Mouse (Mus musculus) limb, embryonic 13.5 days (tissue): ENCODE measurements around the gene Rnf7. TPM values are rescaled to one million over a fixed set of nuclear protein-coding genes. Genes with fewer than 3 reads are reported as not detected.
"Not testable (repeated sequence)": the region's sequence is repeated elsewhere in the genome, so short reads cannot be mapped to it uniquely, and the experiment has no call there.

Experiments used
- ATAC-seq: fragments of 200-750 bp; cut with Nextera tagmentation; 2 replicates; pipeline ENCODE4 v1.8.0; 2017; ENCODE audit warnings: low read depth, moderate number of reproducible peaks, moderate TSS enrichment; ENCODE audit not compliant: low FRiP score
- H3K27ac ChIP-seq: fragments of 300-500 bp; sonication (generic); 2 replicates; pipeline ENCODE4 v1.5.1; 2015; ENCODE audit warnings: inconsistent platforms, mild to moderate bottlenecking, moderate library complexity
- H3K27me3 ChIP-seq: fragments of 300-500 bp; sonication (generic); 2 replicates; pipeline ENCODE4 v1.6.1; 2015; ENCODE audit warnings: mild to moderate bottlenecking, inconsistent platforms
- H3K36me3 ChIP-seq: fragments of 300-500 bp; sonication (generic); 2 replicates; pipeline ENCODE4 v1.6.1; 2015; ENCODE audit warnings: inconsistent platforms, mild to moderate bottlenecking, moderate library complexity
- H3K4me1 ChIP-seq: fragments of 300-500 bp; sonication (generic); 2 replicates; pipeline ENCODE4 v1.6.1; 2015; ENCODE audit warnings: inconsistent platforms
- H3K4me2 ChIP-seq: fragments of 300-500 bp; sonication (generic); replicated peaks from 2 replicates; pipeline ENCODE4 v1.6.1; 2015; ENCODE audit warnings: inconsistent platforms, mild to moderate bottlenecking, moderate library complexity
- H3K4me3 ChIP-seq: fragments of 300-500 bp; sonication (generic); 2 replicates; pipeline ENCODE4 v1.5.1; 2015; ENCODE audit warnings: moderate library complexity, mild to moderate bottlenecking, inconsistent platforms
- H3K9ac ChIP-seq: fragments of 300-500 bp; sonication (generic); 2 replicates; pipeline ENCODE4 v1.6.1; 2015; ENCODE audit warnings: mild to moderate bottlenecking, inconsistent platforms
- H3K9me3 ChIP-seq: fragments of 300-500 bp; sonication (generic); 2 replicates; pipeline ENCODE4 v1.6.1; 2016; ENCODE audit warnings: inconsistent platforms
- WGBS: fragments of 180-500 bp; shearing (Covaris S2); methylation state at CpG from one replicate; pipeline ENCODE4 v1.1.7; 2015; 5-methylcytosine and 5-hydroxymethylcytosine counted together
- polyA plus RNA-seq: library from polyadenylated mRNA; unstranded; fragments of >200 nt; fragmentation: Nextera tagmentation; extraction: Ambion mirVana; gene quantifications from 2 replicates; pipeline ENCODE4 v1.2.1, GENCODE M21; 2015

Gene Rnf7
- polyA plus RNA-seq, 1 experiment from 2014 or later = 246 TPM

DNA sequence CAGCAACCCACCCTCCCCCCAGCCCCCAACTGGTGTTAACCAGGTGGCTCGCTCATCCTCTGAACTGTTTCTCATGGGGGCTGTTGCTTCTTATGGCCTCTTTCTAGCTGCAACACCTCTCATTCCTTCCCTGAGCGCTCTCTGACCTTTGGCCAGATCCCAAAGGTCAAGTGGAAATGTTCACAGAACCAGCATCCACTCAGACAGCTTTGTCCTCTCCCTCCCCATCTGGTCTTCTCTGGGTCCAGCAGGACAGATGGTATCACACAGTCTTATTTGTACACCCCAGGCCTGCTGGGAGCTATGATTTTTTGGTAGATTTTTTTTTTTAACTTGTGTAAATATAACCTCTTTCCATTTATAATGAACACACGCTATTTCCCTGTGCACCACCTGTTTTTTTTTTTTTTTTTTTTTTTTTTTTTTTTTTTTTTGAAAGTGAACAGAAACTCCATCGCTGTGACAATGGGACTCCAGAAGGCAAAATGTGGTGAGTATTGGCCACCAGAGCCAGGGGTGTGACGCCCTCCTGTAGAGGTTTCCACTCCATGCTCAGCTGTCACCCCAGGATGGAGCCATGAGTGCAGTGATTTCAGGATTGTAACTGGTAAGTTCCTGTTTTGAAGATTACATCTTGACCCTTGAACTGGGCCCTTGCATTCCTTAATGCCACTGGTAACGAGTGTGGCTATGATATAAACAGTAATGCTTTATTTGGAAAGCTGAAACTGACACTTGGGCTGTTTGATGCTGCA is 24.6 kb upstream of the Rnf7 start:
- Histone ChIP-seq H3K27ac (no peak overlapping the region; the same call in 1 of the 2 replicates), H3K4me1 (peaks cover 19% of the 10 kb centered on the region), H3K4me3 (no peak overlapping the region), H3K4me2 (no peak overlapping the region), H3K27me3 (no peaks in the 10 kb centered on the region), H3K9me3 (peaks cover 10% of the 10 kb centered on the region; the same call in 1 of the 2 replicates), H3K36me3 (no peaks in the 10 kb centered on the region), H3K9ac (no peak overlapping the region)
- ATAC-seq = no peak
- 68% methylated on average over 6 of the region's 6 CpGs for WGBS

DNA sequence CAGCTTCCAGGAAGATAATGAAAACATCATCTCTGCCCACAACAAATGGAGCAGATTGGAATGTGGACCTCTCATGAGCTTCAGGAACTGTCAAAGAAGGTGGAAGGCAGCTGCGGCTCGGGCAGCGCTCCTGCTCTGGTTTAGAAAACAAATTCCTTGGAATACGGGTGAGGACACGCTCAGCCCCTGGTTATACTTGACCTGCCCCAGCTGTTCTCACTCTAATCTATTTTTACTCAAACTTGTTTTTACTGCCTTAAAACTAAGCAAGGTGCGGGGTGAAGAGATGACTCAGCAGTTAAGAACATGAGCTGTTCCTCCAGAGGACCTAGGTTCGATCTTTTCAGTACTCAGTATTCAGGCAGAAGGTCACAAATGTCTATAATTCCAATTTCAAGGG is 22.7 kb upstream of the Rnf7 start:
- no peak overlapping the region for H3K9ac ChIP-seq
- H3K4me3 ChIP-seq = no peak overlapping the region
- ATAC-seq = no peak
- H3K4me1 ChIP-seq = peaks cover 18% of the 10 kb centered on the region
- no peaks in the 10 kb centered on the region for H3K27me3 ChIP-seq
- H3K4me2 ChIP-seq = no peak overlapping the region
- H3K36me3 ChIP-seq = no peaks in the 10 kb centered on the region
- WGBS = 58% methylated on average over 7 of the region's 7 CpGs
- peaks cover 10% of the 10 kb centered on the region; the same call in 1 of the 2 replicates for H3K9me3 ChIP-seq
- no peak overlapping the region; the same call in 1 of the 2 replicates for H3K27ac ChIP-seq

DNA sequence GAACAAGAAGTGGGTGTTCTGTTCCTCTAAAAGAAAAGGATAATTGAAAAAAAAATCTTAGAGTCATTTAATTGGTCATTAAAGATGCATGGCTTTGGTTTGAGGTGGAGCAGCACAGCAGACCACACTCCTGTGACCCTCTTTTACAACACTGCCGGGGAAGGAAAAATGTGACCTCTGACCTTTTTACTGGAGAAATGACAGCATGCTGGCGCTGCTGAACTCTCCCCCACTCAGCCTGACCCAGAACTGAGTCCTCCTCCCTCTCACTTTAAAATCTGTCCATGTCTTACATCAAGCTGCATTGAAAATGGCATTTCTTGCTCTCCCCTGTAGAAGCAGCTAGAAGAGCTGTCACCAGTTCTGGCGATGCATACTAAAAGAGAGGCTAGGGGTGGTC is 14.7 kb upstream of the Rnf7 start:
- no peak overlapping the region for H3K9ac ChIP-seq
- no peaks in the 10 kb centered on the region for H3K9me3 ChIP-seq
- 7% methylated on average over 3 of the region's 3 CpGs for WGBS
- ATAC-seq = peak; percentile 54
- H3K36me3 ChIP-seq = no peaks in the 10 kb centered on the region
- peaks cover 13% of the 10 kb centered on the region for H3K4me1 ChIP-seq
- H3K27ac ChIP-seq = no peak overlapping the region
- H3K4me3 ChIP-seq = 0 out of 2 replicates have a peak overlapping the region, but pooled peaks have one; percentile 22
- no peaks in the 10 kb centered on the region for H3K27me3 ChIP-seq
- peak overlapping the region; percentile 55 for H3K4me2 ChIP-seq

DNA sequence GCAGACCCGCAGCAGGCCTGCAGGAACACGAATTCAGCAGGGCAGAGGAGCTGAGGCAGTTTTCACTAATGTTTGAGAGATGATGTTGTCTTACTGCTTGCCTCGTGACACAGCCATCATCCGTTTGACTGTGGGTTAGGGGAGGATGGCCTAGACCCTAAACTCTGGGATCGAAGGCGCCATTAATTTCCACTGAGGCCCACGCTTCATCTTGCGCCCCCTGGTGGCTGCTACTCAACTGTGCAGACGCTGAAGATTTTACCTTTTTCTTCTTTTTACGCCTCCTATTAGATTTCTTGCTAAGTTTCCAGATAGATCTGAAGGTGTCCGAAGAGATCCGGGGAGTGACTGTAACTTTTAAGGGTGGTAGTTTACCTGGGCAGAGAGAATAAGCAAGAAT is 13.3 kb upstream of the Rnf7 start:
- peaks cover 13% of the 10 kb centered on the region for H3K4me1 ChIP-seq
- ATAC-seq = no peak
- WGBS = 42% methylated on average over 12 of the region's 12 CpGs
- no peak overlapping the region for H3K27ac ChIP-seq
- no peaks in the 10 kb centered on the region for H3K9me3 ChIP-seq
- no peaks in the 10 kb centered on the region for H3K36me3 ChIP-seq
- no peaks in the 10 kb centered on the region for H3K27me3 ChIP-seq
- no peak overlapping the region for H3K4me3 ChIP-seq
- no peak overlapping the region for H3K4me2 ChIP-seq
- no peak overlapping the region for H3K9ac ChIP-seq

DNA sequence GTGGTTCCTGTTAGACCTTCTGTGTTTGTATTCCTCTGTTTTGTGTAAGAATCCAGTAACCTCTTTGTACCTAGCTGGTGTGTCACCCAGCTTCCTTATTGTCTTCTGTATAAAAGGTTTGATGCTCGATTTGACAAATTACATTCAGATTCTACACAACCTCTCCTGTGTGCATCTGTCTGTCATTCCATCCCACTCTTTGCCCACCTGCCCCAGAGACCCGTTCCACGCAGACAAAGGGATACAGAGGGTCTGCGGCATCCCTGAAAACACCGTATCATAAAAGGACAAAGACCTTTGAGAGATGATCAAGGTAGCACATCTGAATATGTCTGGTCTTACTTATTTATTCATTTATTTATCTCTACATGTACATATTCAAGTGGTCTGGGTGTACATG is 9.4 kb upstream of the Rnf7 start:
- H3K9ac ChIP-seq, H3K9me3 ChIP-seq, H3K4me3 ChIP-seq, ATAC-seq, H3K36me3 ChIP-seq, H3K4me2 ChIP-seq, H3K27me3 ChIP-seq, H3K4me1 ChIP-seq, H3K27ac ChIP-seq: not testable (repeated sequence)
- WGBS = 97% methylated on average over 5 of the region's 5 CpGs

DNA sequence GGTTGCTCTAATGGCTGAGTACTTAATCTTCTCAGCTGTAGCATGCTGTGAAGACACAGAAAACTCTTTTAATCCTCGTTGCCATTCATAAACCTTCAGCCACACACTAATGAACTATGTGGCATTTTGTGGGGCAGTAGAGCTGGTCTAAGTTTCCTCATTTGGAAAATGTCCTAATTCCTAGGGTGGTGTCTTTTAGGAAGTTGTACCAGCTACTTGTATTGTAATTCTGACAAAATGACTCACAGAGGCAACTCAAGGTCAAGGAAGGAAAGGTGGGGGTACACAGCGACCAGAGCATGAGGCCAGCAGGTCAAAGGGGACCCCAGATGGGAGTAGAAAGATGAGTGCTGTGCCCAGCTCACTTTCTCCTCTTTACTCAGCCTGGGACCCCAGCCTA is 5.2 kb upstream of the Rnf7 start:
- Histone ChIP-seq H3K4me3 (no peak overlapping the region), H3K4me2 (no peak overlapping the region), H3K9ac (no peak overlapping the region), H3K4me1 (no peaks in the 10 kb centered on the region), H3K9me3 (no peaks in the 10 kb centered on the region), H3K36me3 (no peaks in the 10 kb centered on the region), H3K27me3 (no peaks in the 10 kb centered on the region), H3K27ac (no peak overlapping the region)
- no peak for ATAC-seq
- 46% methylated on average over 2 of the region's 2 CpGs for WGBS

DNA sequence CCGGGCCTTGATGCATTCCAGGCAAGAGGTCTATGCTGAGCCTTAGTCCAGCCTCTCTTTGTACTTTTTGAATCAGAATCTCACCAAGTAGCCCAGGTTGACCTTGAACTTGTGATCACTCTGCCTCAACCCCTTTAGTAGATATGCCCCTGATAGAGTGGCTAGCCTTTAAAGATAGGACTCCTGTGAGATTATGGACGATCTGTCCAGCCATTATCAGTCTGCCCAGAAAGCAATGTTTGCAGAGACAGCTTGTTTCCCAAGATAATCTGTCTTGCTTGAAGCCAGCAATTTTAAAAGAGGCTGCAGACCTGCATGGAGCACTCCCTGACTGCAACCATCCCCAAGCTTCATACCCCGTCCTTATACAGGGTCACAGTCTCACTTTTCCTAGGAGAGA is 4.6 kb upstream of the Rnf7 start:
- no peak overlapping the region for H3K27ac ChIP-seq
- no peak for ATAC-seq
- no peaks in the 10 kb centered on the region for H3K27me3 ChIP-seq
- no peak overlapping the region for H3K4me2 ChIP-seq
- H3K36me3 ChIP-seq = no peaks in the 10 kb centered on the region
- 63% methylated on average over 3 of the region's 3 CpGs for WGBS
- no peaks in the 10 kb centered on the region for H3K9me3 ChIP-seq
- no peak overlapping the region for H3K4me3 ChIP-seq
- H3K4me1 ChIP-seq = no peaks in the 10 kb centered on the region
- H3K9ac ChIP-seq = no peak overlapping the region

DNA sequence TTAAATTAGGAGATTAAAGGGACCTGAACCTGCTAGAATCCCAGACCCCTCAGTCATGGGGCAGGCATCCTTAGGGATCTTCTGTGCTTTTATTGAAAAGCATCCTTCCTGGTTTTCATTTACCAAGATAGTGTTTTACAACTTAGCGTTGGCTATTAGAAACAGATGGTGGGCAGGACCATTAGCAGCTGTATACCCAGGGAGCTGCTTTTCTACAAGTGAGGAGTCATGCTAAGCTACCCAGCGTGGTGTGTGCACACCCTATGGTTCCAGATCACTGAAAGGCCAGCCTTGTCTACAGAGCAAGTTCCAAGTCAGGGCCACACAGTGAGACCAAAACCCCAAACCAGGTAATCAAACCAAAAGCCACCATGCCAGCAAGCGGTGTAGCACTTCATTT is 6.1 kb downstream of the Rnf7 start:
- Histone ChIP-seq H3K4me1 (peaks cover 35% of the 10 kb centered on the region), H3K9me3 (no peaks in the 10 kb centered on the region), H3K4me3 (no peak overlapping the region), H3K36me3 (peaks cover 40% of the 10 kb centered on the region), H3K4me2 (no peak overlapping the region), H3K27me3 (no peaks in the 10 kb centered on the region), H3K9ac (no peak overlapping the region), H3K27ac (no peak overlapping the region)
- 31% methylated on average over 3 of the region's 3 CpGs for WGBS
- no peak for ATAC-seq

DNA sequence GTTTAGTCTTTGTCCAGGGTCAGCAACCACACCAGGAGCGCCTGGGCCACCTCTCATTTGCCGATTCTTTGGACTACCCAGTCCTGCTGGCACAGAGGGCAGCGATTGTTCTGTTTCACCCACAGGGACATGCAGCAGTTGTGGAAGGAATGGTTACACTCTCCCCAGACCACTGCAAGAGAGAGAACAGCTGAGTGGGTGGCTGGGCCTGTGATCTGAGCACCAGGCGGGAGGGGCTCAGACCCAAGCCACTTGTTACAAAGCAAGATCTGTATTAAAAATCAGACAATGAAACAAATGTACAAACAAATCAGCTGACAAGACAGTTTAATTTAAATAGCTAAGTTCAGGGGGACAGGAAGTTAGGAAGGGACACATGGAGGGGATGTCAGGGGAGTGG is 6.8 kb downstream of the Rnf7 start:
- H3K4me2 ChIP-seq, H3K27ac ChIP-seq, H3K27me3 ChIP-seq, H3K9me3 ChIP-seq, H3K9ac ChIP-seq, ATAC-seq, H3K4me3 ChIP-seq: not testable (repeated sequence)
- 84% methylated on average over 4 of the region's 4 CpGs for WGBS
- H3K36me3 ChIP-seq = peaks cover 46% of the 10 kb centered on the region
- peaks cover 28% of the 10 kb centered on the region for H3K4me1 ChIP-seq

DNA sequence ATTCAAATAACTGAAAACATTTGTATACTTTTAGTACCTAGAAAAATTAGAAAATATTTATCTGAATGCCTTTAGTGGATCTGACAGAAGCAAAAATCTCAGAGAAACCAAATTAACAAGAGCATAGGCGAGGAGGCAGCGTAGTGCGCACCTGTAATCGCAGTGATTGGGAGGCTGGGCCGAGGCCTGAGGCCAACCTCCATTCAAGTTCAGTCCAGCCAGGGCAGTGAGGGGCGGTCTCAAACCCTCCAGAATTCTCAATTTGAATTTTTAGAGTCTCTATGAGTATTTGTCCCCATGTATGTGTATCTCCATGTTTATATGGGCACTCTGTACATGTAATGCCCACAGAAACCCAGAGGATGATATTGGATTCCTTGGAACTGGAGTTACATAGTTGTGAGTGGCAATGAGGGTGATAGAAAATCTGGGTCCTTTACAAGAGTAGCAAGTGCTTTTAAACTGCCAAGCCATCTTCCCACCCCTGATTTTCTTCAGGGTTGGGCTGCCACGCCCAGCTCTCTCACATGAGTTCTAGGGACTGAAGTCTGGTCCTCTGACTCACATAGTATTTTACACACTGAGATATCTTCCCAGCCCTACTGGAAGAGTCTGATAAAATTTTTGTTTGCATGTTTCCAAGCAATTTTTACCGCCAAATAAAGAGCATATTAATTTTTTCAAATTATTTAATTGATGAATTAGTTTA is 8.1 kb downstream of the Rnf7 start:
- H3K4me1 ChIP-seq = peaks cover 21% of the 10 kb centered on the region
- no peak for ATAC-seq
- no peak overlapping the region for H3K9ac ChIP-seq
- peaks cover 48% of the 10 kb centered on the region for H3K36me3 ChIP-seq
- H3K4me2 ChIP-seq = no peak overlapping the region
- no peak overlapping the region for H3K4me3 ChIP-seq
- 92% methylated on average over 8 of the region's 8 CpGs for WGBS
- H3K27me3 ChIP-seq = no peaks in the 10 kb centered on the region
- no peak overlapping the region for H3K27ac ChIP-seq
- H3K9me3 ChIP-seq = no peaks in the 10 kb centered on the region

DNA sequence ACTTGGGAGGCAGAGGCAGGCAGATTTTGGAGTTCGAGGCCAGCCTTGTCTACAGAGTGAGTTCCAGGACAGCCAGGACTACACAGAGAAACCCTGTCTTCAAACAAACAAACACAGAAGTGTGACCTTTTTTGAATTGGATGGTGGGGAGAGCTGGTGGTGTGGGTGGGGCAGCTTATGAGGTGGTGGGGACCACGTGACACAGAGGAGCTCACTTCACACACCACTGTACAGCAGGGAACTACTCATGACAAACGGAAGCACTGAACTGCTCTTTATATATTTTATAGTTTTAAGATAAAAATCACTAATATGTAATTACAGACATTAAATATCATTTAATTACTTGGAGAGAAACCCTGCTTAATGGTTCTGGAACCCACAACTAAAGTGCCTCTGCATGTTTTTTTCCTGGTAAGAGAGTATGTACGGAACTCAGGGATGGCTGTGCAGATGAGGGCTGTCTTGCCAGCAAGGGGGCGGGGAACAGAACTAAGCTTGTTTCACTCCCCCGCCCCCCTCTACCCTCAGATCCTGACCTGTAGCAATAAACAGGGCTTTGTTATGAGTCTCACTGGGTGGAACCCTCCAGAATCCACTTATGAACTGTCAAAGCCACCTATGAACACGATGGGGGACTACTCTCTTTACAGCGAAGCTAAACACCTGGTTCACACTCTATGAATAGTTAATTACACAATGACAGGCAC is 8.8 kb downstream of the Rnf7 start:
- Histone ChIP-seq H3K27ac (no peak overlapping the region), H3K9ac (no peak overlapping the region), H3K4me1 (peaks cover 15% of the 10 kb centered on the region), H3K4me3 (no peak overlapping the region), H3K27me3 (no peaks in the 10 kb centered on the region), H3K9me3 (no peaks in the 10 kb centered on the region), H3K4me2 (no peak overlapping the region), H3K36me3 (peaks cover 42% of the 10 kb centered on the region)
- ATAC-seq = no peak
- 56% methylated on average over 8 of the region's 8 CpGs for WGBS

DNA sequence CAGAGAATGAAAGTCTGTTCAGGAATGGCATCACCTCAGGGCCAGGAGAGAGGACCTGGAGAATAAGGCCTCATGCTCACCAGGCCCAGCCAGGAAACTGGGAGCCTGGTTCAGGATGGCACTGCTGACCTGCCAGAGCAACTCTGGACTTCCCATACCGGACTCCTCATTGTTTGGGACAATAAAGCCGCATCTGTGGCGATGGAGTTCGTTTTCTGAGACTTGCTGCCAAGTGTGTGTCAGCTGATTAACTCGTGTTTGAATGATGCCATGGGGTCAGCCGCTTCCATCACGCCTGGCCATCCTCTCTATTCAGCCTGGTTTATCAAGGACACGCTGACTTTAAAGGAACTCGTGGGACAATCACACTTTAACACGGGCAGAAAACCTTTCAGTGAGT is 14.8 kb downstream of the Rnf7 start:
- no peak for ATAC-seq
- H3K4me1 ChIP-seq = no peaks in the 10 kb centered on the region
- H3K4me3 ChIP-seq = no peak overlapping the region
- no peak overlapping the region for H3K27ac ChIP-seq
- H3K36me3 ChIP-seq = peaks cover 44% of the 10 kb centered on the region
- H3K9ac ChIP-seq = no peak overlapping the region
- H3K9me3 ChIP-seq = peaks cover 14% of the 10 kb centered on the region; the same call in 1 of the 2 replicates
- no peaks in the 10 kb centered on the region for H3K27me3 ChIP-seq
- no peak overlapping the region for H3K4me2 ChIP-seq
- WGBS = 84% methylated on average over 10 of the region's 10 CpGs
